Mouse (Mus musculus) stomach, embryonic 14.5 days (tissue): ENCODE measurements around the gene Mfsd2a. TPM values are rescaled to one million over a fixed set of nuclear protein-coding genes. Genes with fewer than 3 reads are reported as not detected.

Source experiments
- ATAC-seq: fragments of 200-750 bp; cut with Nextera tagmentation; 2 replicates; pipeline ENCODE4 v1.8.0; 2017; ENCODE audit warnings: low read depth, moderate TSS enrichment; ENCODE audit not compliant: insufficient number of reproducible peaks, insufficient read depth, low FRiP score
- H3K27ac ChIP-seq: fragments of 300-500 bp; sonication (generic); 2 replicates; pipeline ENCODE4 v1.5.1; 2014; ENCODE audit warnings: mild to moderate bottlenecking, low read length, moderate library complexity, mixed read lengths
- H3K27me3 ChIP-seq: fragments of 300-500 bp; sonication (generic); 2 replicates; pipeline ENCODE4 v1.6.1; 2014; ENCODE audit warnings: low read length, control low read depth, mixed read lengths; ENCODE audit not compliant: control insufficient read depth, insufficient read depth
- H3K36me3 ChIP-seq: fragments of 300-500 bp; sonication (generic); 2 replicates; pipeline ENCODE4 v1.6.1; 2014; ENCODE audit warnings: mild to moderate bottlenecking, control low read depth, low read length, moderate library complexity, mixed read lengths; ENCODE audit not compliant: control insufficient read depth, insufficient read depth
- H3K4me1 ChIP-seq: fragments of 300-500 bp; sonication (generic); 2 replicates; pipeline ENCODE4 v1.6.1; 2014; ENCODE audit warnings: low read length, control low read depth, mixed read lengths; ENCODE audit not compliant: control insufficient read depth, insufficient read depth
- H3K4me2 ChIP-seq: fragments of 300-500 bp; sonication (generic); replicated peaks from 2 replicates; pipeline ENCODE4 v1.6.1; 2014; ENCODE audit warnings: low read depth, low read length, control low read depth
- H3K4me3 ChIP-seq: fragments of 300-500 bp; sonication (generic); 2 replicates; pipeline ENCODE4 v1.5.1; 2014; ENCODE audit warnings: low read depth, low read length, control low read depth
- H3K9ac ChIP-seq: fragments of 300-500 bp; sonication (generic); replicated peaks from 2 replicates; pipeline ENCODE4 v1.6.1; 2014; ENCODE audit warnings: low read depth, mild to moderate bottlenecking, control low read depth, low read length, moderate library complexity, mixed read lengths
- H3K9me3 ChIP-seq: fragments of 300-500 bp; sonication (generic); 2 replicates; pipeline ENCODE4 v1.6.1; 2016; ENCODE audit warnings: low read depth, low read length, control low read depth; ENCODE audit not compliant: control insufficient read depth
- WGBS: fragments of 180-500 bp; shearing (Covaris S2); extraction: QIAGEN DNeasy Blood & Tissue Kit; methylation state at CpG from one replicate; pipeline ENCODE4 v1.1.7; 2014; 5-methylcytosine and 5-hydroxymethylcytosine counted together
- polyA plus RNA-seq: library from polyadenylated mRNA; unstranded; fragments of >200 nt; fragmentation: Nextera tagmentation; extraction: Ambion mirVana; gene quantifications from 2 replicates; pipeline ENCODE4 v1.2.1, GENCODE M21; 2014

Mfsd2a gene
- polyA plus RNA-seq, 1 experiment from 2014 or later = 2.5 TPM

DNA sequence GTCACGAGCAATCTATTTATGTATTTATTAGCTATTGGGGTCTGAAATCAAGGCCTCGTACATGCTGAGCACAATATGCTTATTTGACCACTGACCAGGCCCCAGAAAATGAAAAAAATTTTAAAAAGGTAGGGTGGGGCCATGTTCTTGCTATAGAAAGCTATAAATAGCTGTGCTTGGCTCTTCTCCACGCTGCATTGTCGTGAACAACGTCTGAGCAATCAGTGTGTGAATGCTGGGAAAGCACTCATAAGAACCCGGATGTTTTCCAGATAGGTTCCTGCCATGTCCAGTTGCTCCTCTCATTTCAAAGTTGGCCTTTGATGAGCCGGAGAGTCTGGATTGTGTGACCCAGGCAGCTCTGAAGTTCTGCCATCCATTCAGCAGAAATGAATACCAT is 46.8 kb downstream of the Mfsd2a start:
- Histone ChIP-seq H3K36me3 (no peaks in the 10 kb centered on the region), H3K9me3 (no peaks in the 10 kb centered on the region; the same call in 1 of the 2 replicates), H3K27ac (no peak overlapping the region), H3K9ac (no peak overlapping the region), H3K27me3 (no peaks in the 10 kb centered on the region), H3K4me3 (no peak overlapping the region), H3K4me1 (no peaks in the 10 kb centered on the region), H3K4me2 (no peak overlapping the region)
- 81% methylated on average over 7 of the region's 7 CpGs for WGBS
- no peak for ATAC-seq

DNA sequence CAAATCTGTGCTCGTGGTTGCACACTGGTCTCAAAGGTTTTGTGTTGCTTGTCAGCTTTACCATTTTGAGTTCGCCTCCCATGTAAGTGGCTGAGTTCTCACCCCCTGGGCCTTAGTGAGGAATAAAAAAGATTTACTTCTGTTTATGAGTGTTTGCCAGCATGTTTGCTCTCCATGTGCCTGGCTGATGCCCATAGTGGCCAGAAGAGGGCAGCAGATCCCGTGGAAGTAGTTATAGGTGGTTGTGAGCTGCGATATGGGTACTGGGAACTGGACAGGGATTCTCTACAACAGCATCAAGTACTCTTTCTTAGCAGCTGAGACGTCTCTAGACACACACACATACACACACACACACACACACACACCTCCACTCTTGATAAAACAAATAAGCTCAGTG is 48.4 kb downstream of the Mfsd2a start:
- WGBS = 67% methylated on average over 5 of the region's 5 CpGs

DNA sequence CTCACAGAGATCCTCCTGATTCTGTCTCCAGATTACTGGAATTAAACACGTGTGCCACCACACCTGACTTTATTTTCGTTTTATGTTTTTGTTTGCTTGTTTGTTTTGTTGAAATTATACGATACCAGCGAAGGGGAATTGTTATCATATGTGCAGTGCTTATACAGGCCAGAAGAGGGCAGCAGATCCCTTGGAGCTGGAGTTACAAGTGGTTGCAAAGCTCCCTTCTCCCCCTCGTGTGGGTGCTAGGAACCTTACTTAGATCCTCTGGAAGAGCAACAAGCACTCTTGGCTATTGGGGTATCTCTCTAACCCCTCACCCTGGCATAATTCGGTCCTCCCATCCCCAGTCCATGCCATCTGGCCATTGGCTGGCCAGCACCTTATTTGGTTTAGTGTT is 50.4 kb downstream of the Mfsd2a start:
- no peaks in the 10 kb centered on the region for H3K27me3 ChIP-seq
- no peaks in the 10 kb centered on the region for H3K36me3 ChIP-seq
- H3K4me2 ChIP-seq = no peak overlapping the region
- no peaks in the 10 kb centered on the region; the same call in 1 of the 2 replicates for H3K9me3 ChIP-seq
- no peak overlapping the region for H3K9ac ChIP-seq
- no peak overlapping the region for H3K27ac ChIP-seq
- no peaks in the 10 kb centered on the region for H3K4me1 ChIP-seq
- ATAC-seq = no peak
- no peak overlapping the region for H3K4me3 ChIP-seq
- WGBS = 48% methylated on average over 6 of the region's 6 CpGs

More for the DNA sequence above, 48.4 kb downstream of the Mfsd2a start:
- H3K9ac ChIP-seq = no peak overlapping the region
- ATAC-seq = no peak
- H3K27me3 ChIP-seq = no peaks in the 10 kb centered on the region
- no peaks in the 10 kb centered on the region for H3K36me3 ChIP-seq
- no peak overlapping the region for H3K27ac ChIP-seq
- H3K4me1 ChIP-seq = no peaks in the 10 kb centered on the region
- H3K4me3 ChIP-seq = no peak overlapping the region
- H3K9me3 ChIP-seq = no peaks in the 10 kb centered on the region; the same call in 1 of the 2 replicates
- H3K4me2 ChIP-seq = no peak overlapping the region

DNA sequence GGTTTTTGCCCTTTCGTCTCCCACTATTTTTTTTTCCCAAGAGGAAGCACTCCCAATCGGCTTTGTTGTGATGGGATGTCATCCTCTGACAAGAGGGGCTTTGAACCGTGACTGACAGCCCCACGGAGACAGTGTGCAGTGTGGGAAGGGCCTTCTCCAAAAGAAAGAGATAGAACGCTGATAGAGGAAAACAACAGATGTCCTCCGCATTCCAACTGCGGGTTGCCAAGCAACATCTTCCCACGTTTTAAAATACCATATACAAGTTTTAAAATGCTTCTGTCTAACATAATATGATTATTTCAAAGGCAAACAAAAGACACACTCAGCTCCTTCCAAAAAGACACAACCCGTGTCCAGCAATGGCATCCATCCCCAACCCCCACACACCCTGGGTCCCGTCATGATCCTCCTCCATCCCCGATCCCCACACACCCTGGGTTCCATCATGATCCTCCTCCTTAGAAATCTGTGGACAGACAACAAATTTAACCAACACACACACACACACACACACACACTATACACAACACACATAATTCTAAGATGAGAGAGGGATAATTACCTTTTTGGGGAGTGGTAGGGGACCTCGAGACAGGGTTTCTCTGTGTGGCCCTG is 51.3 kb downstream of the Mfsd2a start:
- no peaks in the 10 kb centered on the region for H3K27me3 ChIP-seq
- H3K4me3 ChIP-seq = no peak overlapping the region
- no peak overlapping the region for H3K27ac ChIP-seq
- 55% methylated on average over 12 of the region's 12 CpGs for WGBS
- H3K4me1 ChIP-seq = no peaks in the 10 kb centered on the region
- no peaks in the 10 kb centered on the region for H3K36me3 ChIP-seq
- H3K9ac ChIP-seq = no peak overlapping the region
- H3K4me2 ChIP-seq = no peak overlapping the region
- H3K9me3 ChIP-seq = no peaks in the 10 kb centered on the region; the same call in 1 of the 2 replicates
- no peak for ATAC-seq

DNA sequence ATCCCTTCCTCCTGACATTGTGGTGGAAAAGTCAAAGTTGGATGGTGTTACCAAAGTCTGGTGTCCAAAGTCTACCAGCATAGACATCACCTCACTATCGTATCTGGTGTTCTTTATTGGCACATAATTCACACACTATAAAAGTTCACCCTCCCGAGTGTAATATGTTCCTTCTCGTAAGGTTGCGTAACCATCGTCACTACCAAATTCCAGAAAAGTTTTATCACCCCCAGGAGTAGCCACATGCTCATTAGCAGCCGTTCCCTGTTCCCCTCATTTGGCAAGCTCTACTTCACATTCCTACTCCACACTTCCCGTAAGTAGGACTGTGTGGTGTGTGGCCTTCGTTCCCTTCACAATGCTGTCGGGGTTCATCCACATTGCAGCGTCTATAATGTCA is 55.6 kb downstream of the Mfsd2a start:
- no peak overlapping the region for H3K4me3 ChIP-seq
- 84% methylated on average over 10 of the region's 10 CpGs for WGBS
- no peak for ATAC-seq

DNA sequence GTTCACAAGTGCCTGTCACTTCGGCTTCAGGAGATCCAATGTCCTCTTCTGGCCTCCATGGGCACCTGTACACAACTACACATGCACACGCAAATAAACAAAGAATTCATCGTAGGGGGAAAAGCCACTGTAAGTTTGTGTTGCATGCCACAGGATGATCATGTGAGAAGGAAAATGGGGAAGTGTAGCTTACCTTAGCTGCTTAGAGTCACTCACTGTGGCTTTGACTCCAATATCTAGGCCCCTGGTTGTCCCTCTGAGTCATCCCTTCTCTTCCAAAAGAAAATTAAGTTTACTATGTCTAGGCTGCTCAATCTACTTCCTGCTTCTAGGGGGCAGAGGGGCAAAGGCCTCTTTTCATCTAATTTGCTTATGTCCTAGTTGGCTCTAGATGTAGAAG is 57.3 kb downstream of the Mfsd2a start:
- no peak for ATAC-seq
- WGBS = 90% methylated on average over 3 of the region's 3 CpGs
- Histone ChIP-seq H3K9me3 (no peaks in the 10 kb centered on the region), H3K4me3 (no peak overlapping the region), H3K36me3 (no peaks in the 10 kb centered on the region), H3K4me1 (no peaks in the 10 kb centered on the region), H3K9ac (no peak overlapping the region), H3K4me2 (no peak overlapping the region), H3K27me3 (no peaks in the 10 kb centered on the region), H3K27ac (no peak overlapping the region)

More for the DNA sequence above, 55.6 kb downstream of the Mfsd2a start:
- Histone ChIP-seq H3K27me3 (no peaks in the 10 kb centered on the region), H3K9me3 (no peaks in the 10 kb centered on the region), H3K27ac (no peak overlapping the region), H3K4me2 (no peak overlapping the region), H3K4me1 (no peaks in the 10 kb centered on the region), H3K9ac (no peak overlapping the region), H3K36me3 (no peaks in the 10 kb centered on the region)

DNA sequence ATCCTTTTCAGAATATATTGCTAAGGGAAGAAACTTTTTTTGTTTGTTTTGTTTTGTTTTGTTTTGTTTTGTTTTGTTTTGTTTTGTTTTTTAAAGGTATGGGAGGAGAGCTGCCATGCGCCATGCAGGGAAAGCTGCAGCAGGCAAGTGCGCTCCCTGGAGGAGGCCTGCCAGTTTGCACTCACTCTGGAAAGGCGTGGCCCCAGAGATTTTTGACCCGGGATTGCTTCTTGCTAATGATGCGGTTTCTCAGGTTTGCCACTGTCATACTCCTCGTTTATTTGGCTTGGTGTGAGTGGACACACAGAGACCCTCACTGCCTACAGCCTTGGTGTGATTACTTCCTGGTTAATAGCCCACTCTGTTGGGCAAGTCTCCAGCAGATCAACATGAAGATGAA is 58.8 kb downstream of the Mfsd2a start:
- no peak for ATAC-seq
- Histone ChIP-seq H3K9ac (no peak overlapping the region), H3K9me3 (no peaks in the 10 kb centered on the region), H3K4me3 (no peak overlapping the region), H3K27me3 (no peaks in the 10 kb centered on the region), H3K27ac (no peak overlapping the region), H3K4me2 (no peak overlapping the region), H3K36me3 (no peaks in the 10 kb centered on the region), H3K4me1 (no peaks in the 10 kb centered on the region)
- 27% methylated on average over 6 of the region's 6 CpGs for WGBS

DNA sequence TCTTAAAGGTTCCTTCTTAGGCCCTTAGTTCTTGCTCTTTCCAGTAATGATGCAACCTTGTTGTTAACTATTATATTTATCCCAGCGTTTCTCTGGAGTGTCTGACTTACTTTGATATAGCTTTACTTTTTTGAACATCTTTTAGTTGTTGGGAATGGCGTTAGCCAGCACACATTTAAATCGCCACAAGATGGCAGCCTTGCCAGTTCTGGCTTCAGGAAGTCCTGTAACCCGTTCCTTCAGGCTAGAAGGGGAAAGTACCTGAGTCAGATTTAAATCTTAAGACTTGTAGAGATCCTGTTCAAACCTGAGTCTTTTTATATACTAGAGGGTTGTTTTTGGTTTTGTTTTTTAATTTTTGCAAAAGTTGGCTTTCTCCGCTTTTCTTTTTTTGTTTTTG is 62.7 kb downstream of the Mfsd2a start:
- WGBS = 16% methylated on average over 5 of the region's 5 CpGs
- no peak for ATAC-seq
- H3K9me3 ChIP-seq = no peaks in the 10 kb centered on the region

DNA sequence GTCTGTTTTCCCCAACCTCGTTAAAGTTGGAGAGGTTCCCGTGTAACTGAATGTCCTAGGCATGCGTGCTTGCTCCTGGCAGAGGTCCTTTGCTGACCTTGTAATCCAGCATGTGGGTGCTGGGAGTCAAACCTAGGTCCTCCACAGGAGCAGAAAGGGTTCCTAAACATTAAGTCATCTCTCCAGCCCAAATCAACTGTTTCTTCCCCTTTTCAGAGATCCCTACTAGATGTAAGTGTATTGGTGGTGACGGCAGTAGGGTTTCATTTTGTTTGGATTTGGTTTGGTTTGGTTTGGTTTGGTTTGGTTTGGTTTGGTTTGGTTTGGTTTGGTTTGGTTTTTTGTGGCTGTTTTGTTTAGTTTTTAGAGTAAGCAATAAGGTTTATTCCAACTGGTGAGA is 63.2 kb downstream of the Mfsd2a start:
- 78% methylated on average over 4 of the region's 4 CpGs for WGBS
- H3K4me1 ChIP-seq = no peaks in the 10 kb centered on the region
- H3K27me3 ChIP-seq = no peaks in the 10 kb centered on the region
- no peak for ATAC-seq
- H3K9ac ChIP-seq = no peak overlapping the region
- no peaks in the 10 kb centered on the region for H3K9me3 ChIP-seq
- H3K36me3 ChIP-seq = no peaks in the 10 kb centered on the region
- H3K4me2 ChIP-seq = no peak overlapping the region
- H3K27ac ChIP-seq = no peak overlapping the region
- H3K4me3 ChIP-seq = no peak overlapping the region

More for the DNA sequence above, 62.7 kb downstream of the Mfsd2a start:
- Histone ChIP-seq H3K4me2 (no peak overlapping the region), H3K4me3 (no peak overlapping the region), H3K27ac (no peak overlapping the region), H3K4me1 (no peaks in the 10 kb centered on the region), H3K36me3 (no peaks in the 10 kb centered on the region), H3K27me3 (no peaks in the 10 kb centered on the region), H3K9ac (no peak overlapping the region)
